Mouse (Mus musculus) embryonic facial prominence, embryonic 12.5 days (tissue): ENCODE data around the gene Gabarapl2. TPM values are rescaled to one million over a fixed set of nuclear protein-coding genes. Genes with fewer than 3 reads are reported as not detected.

Experiments used
- ATAC-seq: fragments of 200-750 bp; cut with Nextera tagmentation; 2 replicates; pipeline ENCODE4 v1.8.0; 2017; ENCODE audit not compliant: insufficient number of reproducible peaks, insufficient read depth, low FRiP score, low TSS enrichment
- H3K27ac ChIP-seq: fragments of 300-500 bp; sonication (generic); 2 replicates; pipeline ENCODE4 v1.5.1; 2016; ENCODE audit warnings: mild to moderate bottlenecking
- H3K27me3 ChIP-seq: fragments of 300-500 bp; sonication (generic); 2 replicates; pipeline ENCODE4 v1.6.1; 2016; ENCODE audit warnings: mild to moderate bottlenecking, moderate library complexity
- H3K36me3 ChIP-seq: fragments of 300-500 bp; sonication (generic); 2 replicates; pipeline ENCODE4 v1.6.1; 2016; ENCODE audit warnings: mild to moderate bottlenecking
- H3K4me1 ChIP-seq: fragments of 300-500 bp; sonication (generic); 2 replicates; pipeline ENCODE4 v1.6.1; 2016
- H3K4me2 ChIP-seq: fragments of 300-500 bp; sonication (generic); replicated peaks from 2 replicates; pipeline ENCODE4 v1.6.1; 2016; ENCODE audit warnings: mild to moderate bottlenecking, moderate library complexity
- H3K4me3 ChIP-seq: fragments of 300-500 bp; sonication (generic); 2 replicates; pipeline ENCODE4 v1.5.1; 2016; ENCODE audit warnings: mild to moderate bottlenecking
- H3K9ac ChIP-seq: fragments of 300-500 bp; sonication (generic); 2 replicates; pipeline ENCODE4 v1.6.1; 2016; ENCODE audit warnings: mild to moderate bottlenecking, moderate library complexity
- H3K9me3 ChIP-seq: fragments of 300-500 bp; sonication (generic); 2 replicates; pipeline ENCODE4 v1.6.1; 2016; ENCODE audit warnings: mild to moderate bottlenecking, moderate library complexity
- WGBS: fragments of 180-500 bp; shearing (Covaris S2); methylation state at CpG from one replicate; pipeline ENCODE4 v1.1.7; 2016; 5-methylcytosine and 5-hydroxymethylcytosine counted together
- polyA plus RNA-seq: library from polyadenylated mRNA; unstranded; fragments of >200 nt; fragmentation: Nextera tagmentation; extraction: Ambion mirVana; gene quantifications from 2 replicates; pipeline ENCODE4 v1.2.1, GENCODE M21; 2016

Gabarapl2 gene
- polyA plus RNA-seq, 1 experiment from 2014 or later = 175 TPM

GRCm38 (mm10) chr8:111975706-111976105 lies 35.2 kb downstream of the Gabarapl2 start:
- H3K36me3 ChIP-seq = peaks cover 44% of the 10 kb centered on the region
- H3K4me2 ChIP-seq = no peak overlapping the region
- 91% methylated on average over 2 of the region's 2 CpGs for WGBS
- no peaks in the 10 kb centered on the region for H3K9me3 ChIP-seq
- H3K27ac ChIP-seq = no peak overlapping the region
- H3K4me1 ChIP-seq = no peaks in the 10 kb centered on the region
- H3K9ac ChIP-seq = no peak overlapping the region
- H3K27me3 ChIP-seq = no peaks in the 10 kb centered on the region
- no peak for ATAC-seq
- H3K4me3 ChIP-seq = no peak overlapping the region

- no peak overlapping the region for H3K4me2 ChIP-seq
- no peaks in the 10 kb centered on the region for H3K4me1 ChIP-seq
- H3K9me3 ChIP-seq = no peaks in the 10 kb centered on the region
- H3K9ac ChIP-seq = no peak overlapping the region
- no peak for ATAC-seq
- no peaks in the 10 kb centered on the region for H3K27me3 ChIP-seq
- no peak overlapping the region for H3K27ac ChIP-seq
- peaks cover 44% of the 10 kb centered on the region for H3K36me3 ChIP-seq
- WGBS = 87% methylated on average over 2 of the region's 2 CpGs
- no peak overlapping the region for H3K4me3 ChIP-seq
These were observed 35.8 kb downstream of the Gabarapl2 start for GRCm38 (mm10) chr8:111976326-111976725.

- no peak for ATAC-seq
These were observed 37.6 kb downstream of the Gabarapl2 start for GRCm38 (mm10) chr8:111978147-111978546.

GRCm38 (mm10) chr8:111982116-111982515 lies 41.6 kb downstream of the Gabarapl2 start:
- H3K36me3 ChIP-seq = peaks cover 48% of the 10 kb centered on the region
- H3K4me2 ChIP-seq = no peak overlapping the region
- no peaks in the 10 kb centered on the region for H3K4me1 ChIP-seq
- ATAC-seq = no peak
- H3K9me3 ChIP-seq = no peaks in the 10 kb centered on the region
- no peak overlapping the region for H3K4me3 ChIP-seq
- no peak overlapping the region for H3K9ac ChIP-seq
- no peak overlapping the region for H3K27ac ChIP-seq
- H3K27me3 ChIP-seq = no peaks in the 10 kb centered on the region
- 75% methylated on average over 7 of the region's 7 CpGs for WGBS

More at GRCm38 (mm10) chr8:111978147-111978546, 37.6 kb downstream of the Gabarapl2 start:
- Histone ChIP-seq H3K9me3 (no peaks in the 10 kb centered on the region), H3K27me3 (no peaks in the 10 kb centered on the region), H3K4me1 (no peaks in the 10 kb centered on the region), H3K27ac (no peak overlapping the region), H3K36me3 (peaks cover 54% of the 10 kb centered on the region), H3K4me2 (no peak overlapping the region), H3K9ac (no peak overlapping the region), H3K4me3 (no peak overlapping the region)
- WGBS = 74% methylated on average over 10 of the region's 10 CpGs

GRCm38 (mm10) chr8:111984511-111984910 lies 44.0 kb downstream of the Gabarapl2 start:
- Histone ChIP-seq H3K4me1 (no peaks in the 10 kb centered on the region), H3K27ac (no peak overlapping the region)
- no peak for ATAC-seq

GRCm38 (mm10) chr8:111989911-111990310 lies 49.4 kb downstream of the Gabarapl2 start:
- Histone ChIP-seq H3K4me1 (0 out of 2 replicates have a peak, but pooled peaks cover 4% of the 10 kb centered on the region), H3K27me3 (no peaks in the 10 kb centered on the region), H3K9me3 (no peaks in the 10 kb centered on the region), H3K4me3 (no peak overlapping the region), H3K36me3 (peaks cover 50% of the 10 kb centered on the region), H3K9ac (no peak overlapping the region), H3K4me2 (no peak overlapping the region), H3K27ac (no peak overlapping the region)
- no peak for ATAC-seq
- WGBS = 12% methylated on average over 7 of the region's 7 CpGs

More at GRCm38 (mm10) chr8:111984511-111984910, 44.0 kb downstream of the Gabarapl2 start:
- Histone ChIP-seq H3K9ac (no peak overlapping the region), H3K27me3 (no peaks in the 10 kb centered on the region), H3K36me3 (peaks cover 54% of the 10 kb centered on the region), H3K4me2 (no peak overlapping the region), H3K4me3 (no peak overlapping the region), H3K9me3 (no peaks in the 10 kb centered on the region)
- 88% methylated on average over 10 of the region's 10 CpGs for WGBS

- Histone ChIP-seq H3K9ac (peak overlapping the region; percentile 80), H3K4me3 (peak overlapping the region; percentile 79), H3K9me3 (no peaks in the 10 kb centered on the region), H3K36me3 (peaks cover 58% of the 10 kb centered on the region), H3K4me2 (peak overlapping the region; percentile 52), H3K27ac (no peak overlapping the region), H3K27me3 (no peaks in the 10 kb centered on the region), H3K4me1 (0 out of 2 replicates have a peak, but pooled peaks cover 4% of the 10 kb centered on the region)
- 65% methylated on average over 8 of the region's 8 CpGs for WGBS
- ATAC-seq = no peak
These were observed 50.8 kb downstream of the Gabarapl2 start for GRCm38 (mm10) chr8:111991278-111991677.

GRCm38 (mm10) chr8:111992013-111992702 lies 51.7 kb downstream of the Gabarapl2 start, which contains the start of gene Adat1:
Gene Adat1 (minus strand): TSS chr8:111992302.
- Histone ChIP-seq H3K9ac (peak within 1 kb of the TSS; percentile 80), H3K4me1 (0 out of 2 replicates have a peak, but pooled peaks cover 4% of the 10 kb centered on the region), H3K4me3 (peak within 1 kb of the TSS; percentile 79), H3K36me3 (peaks cover 59% of the 10 kb centered on the region), H3K9me3 (no peaks in the 10 kb centered on the region), H3K27me3 (no peaks in the 10 kb centered on the region), H3K4me2 (peak within 1 kb of the TSS; percentile 52), H3K27ac (no peak within 1 kb of the TSS)
- 5% methylated on average over 33 of the region's 33 CpGs for WGBS
- peak; percentile 91 for ATAC-seq

GRCm38 (mm10) chr8:111992703-111993039 lies 52.2 kb downstream of the Gabarapl2 start:
- no peak overlapping the region for H3K4me3 ChIP-seq
- no peak for ATAC-seq
- H3K9ac ChIP-seq = no peak overlapping the region
- no peak overlapping the region for H3K27ac ChIP-seq
- peaks cover 60% of the 10 kb centered on the region for H3K36me3 ChIP-seq
- H3K4me1 ChIP-seq = 0 out of 2 replicates have a peak, but pooled peaks cover 4% of the 10 kb centered on the region
- WGBS = 81% methylated on average over 3 of the region's 3 CpGs
- H3K27me3 ChIP-seq = no peaks in the 10 kb centered on the region
- H3K4me2 ChIP-seq = no peak overlapping the region; the same call in 1 of the 2 replicates
- H3K9me3 ChIP-seq = no peaks in the 10 kb centered on the region

Other genes with a start within 250 kb of the Gabarapl2 start
- not detected in 2 replicates for gene Ctrb1, start 249.7 kb upstream of the Gabarapl2 start, polyA plus RNA-seq
- 40.0 and 41.1 TPM in 2 replicates for gene Bcar1, start 196.9 kb upstream of the Gabarapl2 start, polyA plus RNA-seq
- 235 and 250 TPM in 2 replicates for gene Cfdp1, start 86.4 kb upstream of the Gabarapl2 start, polyA plus RNA-seq
- gene Tmem170, start 64.0 kb upstream of the Gabarapl2 start, polyA plus RNA-seq = 8.8 and 8.9 TPM in 2 replicates
- gene Chst5, start 30.3 kb upstream of the Gabarapl2 start, polyA plus RNA-seq = 2.9 and 4.1 TPM in 2 replicates
- 21.1 and 22.2 TPM in 2 replicates for gene Tmem231, start 6.8 kb upstream of the Gabarapl2 start, polyA plus RNA-seq
- gene Adat1, start 51.6 kb downstream of the Gabarapl2 start, polyA plus RNA-seq = 11.5 and 14.8 TPM in 2 replicates
- gene Kars, start 70.6 kb downstream of the Gabarapl2 start, polyA plus RNA-seq = 228 and 233 TPM in 2 replicates
- gene Terf2ip, start 70.7 kb downstream of the Gabarapl2 start, polyA plus RNA-seq = 32.3 and 33.8 TPM in 2 replicates
- gene Gm6793, start 74.3 kb downstream of the Gabarapl2 start, polyA plus RNA-seq = 0.88 and 1.0 TPM in 2 replicates